Mouse (Mus musculus) spleen, adult 2 months (tissue): ENCODE measurements around the gene Coa3. TPM values are rescaled to one million over a fixed set of nuclear protein-coding genes. Genes with fewer than 3 reads are reported as not detected.

ENCODE experiments used
- DNase-seq, 2 experiments: peaks; one replicate each; pipeline versions ENCODE4 v3.0.0 to v3.0.0-alpha.2; 2012 to 2021; ENCODE audit warnings: low spot score in 2 of 2, low read depth in 1 of 2
- H3K27ac ChIP-seq: fragments of 200-500 bp; 2 replicates; pipeline ENCODE4 v1.5.1; 2012; ENCODE audit warnings: low read length, inconsistent platforms; ENCODE audit not compliant: insufficient read depth
- H3K27me3 ChIP-seq: fragments of 200-500 bp; 2 replicates; pipeline ENCODE4 v1.6.1; 2012; ENCODE audit warnings: mild to moderate bottlenecking, moderate library complexity, low read length, inconsistent platforms; ENCODE audit not compliant: control insufficient read depth, insufficient read depth
- H3K36me3 ChIP-seq: fragments of 200-500 bp; 2 replicates; pipeline ENCODE4 v1.6.1; 2012; ENCODE audit warnings: mild to moderate bottlenecking, low read length, inconsistent platforms; ENCODE audit not compliant: control insufficient read depth, insufficient read depth
- H3K4me1 ChIP-seq: fragments of 200-500 bp; 2 replicates; pipeline ENCODE4 v1.6.1; 2011; ENCODE audit warnings: inconsistent platforms; ENCODE audit not compliant: control insufficient read depth, insufficient read depth, insufficient read length
- H3K4me3 ChIP-seq: fragments of 200-500 bp; 2 replicates; pipeline ENCODE4 v1.5.1; 2011; ENCODE audit warnings: mild to moderate bottlenecking, inconsistent platforms; ENCODE audit not compliant: insufficient read depth, insufficient read length; ENCODE audit errors: extremely low read depth
- CTCF ChIP-seq: fragments of 200-500 bp; IDR thresholded peaks from 2 replicates; pipeline ENCODE4 v1.5.1; 2011; ENCODE audit warnings: mild to moderate bottlenecking, inconsistent platforms; ENCODE audit not compliant: insufficient read depth, insufficient read length, insufficient replicate concordance; ENCODE audit errors: extremely low read depth
- POLR2A ChIP-seq: fragments of 200-500 bp; IDR thresholded peaks from 2 replicates; pipeline ENCODE4 v1.6.1; 2011; ENCODE audit warnings: low read depth, low read length, inconsistent platforms
- WGBS: fragments of 180-500 bp; shearing (Covaris S2); methylation state at CpG from one replicate; pipeline ENCODE4 v1.1.7; 2018; 5-methylcytosine and 5-hydroxymethylcytosine counted together
- polyA plus RNA-seq: library from polyadenylated mRNA; depleted of rRNA; stranded (reverse); fragments of >200 nt; gene quantifications from 2 replicates; pipeline ENCODE4 v1.2.3, GENCODE M21; 2012

Gene Coa3
- polyA plus RNA-seq, 1 experiment = 148 TPM

DNA sequence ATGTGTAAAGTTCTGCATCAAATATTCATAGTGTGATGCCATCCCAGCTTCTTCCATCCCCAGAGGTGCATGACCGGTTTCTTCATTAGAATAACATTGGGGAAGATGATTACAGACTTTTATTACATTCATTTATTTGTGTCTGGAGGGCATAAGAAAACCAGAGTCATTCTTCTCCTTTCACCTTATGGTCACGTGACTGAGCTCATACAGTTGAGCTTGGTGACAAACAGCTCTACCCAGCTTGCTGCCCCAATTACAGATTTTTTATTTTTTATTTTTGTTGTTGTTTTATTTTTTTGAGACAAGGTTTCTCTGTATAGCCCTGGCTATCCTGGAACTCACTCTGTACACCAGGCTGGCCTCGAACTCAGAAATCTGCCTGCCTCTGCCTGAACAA is 6.5 kb downstream of the Coa3 start:
- H3K4me1 ChIP-seq = peaks cover 2% of the 10 kb centered on the region; the same call in 1 of the 2 replicates
- TF ChIP-seq POLR2A (no peak), CTCF (no peak)
- H3K27me3 ChIP-seq = no peaks in the 10 kb centered on the region
- H3K36me3 ChIP-seq = peaks cover 2% of the 10 kb centered on the region
- no peak overlapping the region for H3K27ac ChIP-seq
- WGBS = 82% methylated on average over 3 of the region's 3 CpGs
- no peak overlapping the region for H3K4me3 ChIP-seq
- no peak for DNase-seq

DNA sequence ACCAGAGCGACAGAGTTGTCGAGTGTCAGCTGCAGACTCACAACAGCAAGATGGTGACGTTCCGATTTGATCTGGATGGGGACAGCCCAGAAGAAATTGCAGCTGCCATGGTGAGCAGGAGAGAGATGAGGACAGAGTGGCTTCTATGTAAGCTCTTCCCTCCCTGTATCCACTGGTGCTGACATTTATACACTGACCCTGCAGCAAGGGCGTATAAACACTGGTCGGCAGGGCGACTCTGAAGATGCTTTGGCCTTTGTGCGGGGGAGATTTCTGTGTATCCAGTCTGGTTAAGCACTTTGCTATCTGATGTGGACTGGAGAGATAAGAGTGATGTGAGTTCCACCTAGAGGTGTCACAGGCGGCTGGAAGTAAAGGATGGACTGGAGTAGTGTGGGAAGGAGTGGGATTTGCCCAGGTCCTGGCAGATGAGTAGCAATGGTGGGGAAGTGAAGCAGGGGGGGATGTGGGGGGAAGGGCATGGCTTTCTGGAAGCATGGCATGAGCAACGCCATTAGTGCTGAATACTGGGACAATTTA is 9.3 kb downstream of the Coa3 start:
- H3K36me3 ChIP-seq = no peaks in the 10 kb centered on the region
- TF ChIP-seq POLR2A (no peak), CTCF (no peak)
- H3K4me1 ChIP-seq = no peaks in the 10 kb centered on the region
- H3K27ac ChIP-seq = no peak overlapping the region
- WGBS = 55% methylated on average over 10 of the region's 10 CpGs
- no peak overlapping the region for H3K4me3 ChIP-seq
- 0 out of 2 replicates have a peak, but pooled peaks cover 4% of the 10 kb centered on the region for H3K27me3 ChIP-seq
- no peak for DNase-seq

- no peak overlapping the region for H3K27ac ChIP-seq
- H3K4me1 ChIP-seq = peaks cover under 1% of the 10 kb centered on the region; the same call in 1 of the 2 replicates
- H3K36me3 ChIP-seq = no peaks in the 10 kb centered on the region
- peaks cover 21% of the 10 kb centered on the region for H3K27me3 ChIP-seq
- no peak for DNase-seq
- no peak overlapping the region for H3K4me3 ChIP-seq
- WGBS = 57% methylated on average over 6 of the region's 6 CpGs
- no peak for TF ChIP-seq CTCF
- TF ChIP-seq POLR2A = no peak
Measured at GRCm38 (mm10) chr11:101265906-101266305, 13.0 kb downstream of the Coa3 start.

GRCm38 (mm10) chr11:101264954-101265471 is 13.9 kb downstream of the Coa3 start:
- TF ChIP-seq CTCF (no peak), POLR2A (no peak)
- no peak overlapping the region for H3K4me3 ChIP-seq
- H3K4me1 ChIP-seq = peaks cover 8% of the 10 kb centered on the region

GRCm38 (mm10) chr11:101263989-101264280 is 15.0 kb downstream of the Coa3 start:
- TF ChIP-seq POLR2A = no peak
- TF ChIP-seq CTCF = no peak
- peaks cover 10% of the 10 kb centered on the region for H3K4me1 ChIP-seq
- peaks cover 2% of the 10 kb centered on the region; the same call in 1 of the 2 replicates for H3K36me3 ChIP-seq
- H3K27me3 ChIP-seq = peaks cover 28% of the 10 kb centered on the region
- H3K4me3 ChIP-seq = no peak overlapping the region
- whole genome bisulfite sequencing = 38% methylated on average over 3 of the region's 3 CpGs
- DNase-seq = no peak
- H3K27ac ChIP-seq = no peak overlapping the region

More at GRCm38 (mm10) chr11:101264954-101265471, 13.9 kb downstream of the Coa3 start:
- 17% methylated on average over 31 of the region's 31 CpGs for WGBS
- Histone ChIP-seq H3K27ac (no peak overlapping the region), H3K36me3 (no peaks in the 10 kb centered on the region), H3K27me3 (peaks cover 28% of the 10 kb centered on the region)
- DNase-seq = no peak

- Histone ChIP-seq H3K4me3 (no peak overlapping the region), H3K4me1 (peaks cover 10% of the 10 kb centered on the region), H3K27ac (no peak overlapping the region), H3K27me3 (peaks cover 28% of the 10 kb centered on the region), H3K36me3 (peaks cover 2% of the 10 kb centered on the region; the same call in 1 of the 2 replicates)
- DNase-seq = no peak
- TF ChIP-seq CTCF = no peak
- no peak for TF ChIP-seq POLR2A
- 20% methylated on average over 32 of the region's 32 CpGs for WGBS
Measured at GRCm38 (mm10) chr11:101263138-101263988, 15.6 kb downstream of the Coa3 start.
